Comparison of ENCODE assay signal across 23 mouse cellular contexts in genomic region chr16:84698708-84699107, GRCm38 (mm10). TPM values are rescaled to one million over a fixed set of nuclear protein-coding genes. Genes with fewer than 3 reads are reported as not detected.
DNase-seq lines count a peak whose midpoint lies in the region; ATAC-seq and TF ChIP-seq lines count a peak whose summit lies in the region.
"Had no signal": no experiment of that assay in that cellular context is flagged by ENCODE, and none has a peak within 500 bp of the region (broad histone marks: within the 10 kb centered on the region; RNA-seq: fewer than 3 reads in every experiment).

No protein-coding gene starts in this region.

- H3K4me2 ChIP-seq in forebrain, postnatal 0 days (ENCODE audit: low read depth) = no peak overlapping the region
- no peak overlapping the region for H3K4me2 ChIP-seq in midbrain, embryonic 11.5 days
- no peak overlapping the region for H3K4me2 ChIP-seq in midbrain, postnatal 0 days (ENCODE audit: low read depth, low read length, poor library complexity, severe bottlenecking)
- H3K4me2 ChIP-seq: embryonic facial prominence, embryonic 15.5 days; hindbrain, embryonic 14.5 days; liver, embryonic 13.5 days; midbrain, embryonic 15.5 days had no signal

- H3K4me1 ChIP-seq in forebrain, postnatal 0 days (ENCODE audit: insufficient read depth) = no peaks in the 10 kb centered on the region
- no peaks in the 10 kb centered on the region; the same call in 1 of the 2 replicates for H3K4me1 ChIP-seq in midbrain, embryonic 11.5 days (ENCODE audit: control insufficient read depth, insufficient read depth, low read length)
- H3K4me1 ChIP-seq in midbrain, postnatal 0 days (ENCODE audit: insufficient read depth, low read length) = 0 out of 2 replicates have a peak, but pooled peaks cover 3% of the 10 kb centered on the region
- H3K4me1 ChIP-seq: liver, embryonic 13.5 days had no signal

- H3K79me3 ChIP-seq in C2C12 (ENCODE audit: low read depth) = peaks cover 2% of the 10 kb centered on the region

- no peak overlapping the region for H3K9ac ChIP-seq in forebrain, postnatal 0 days
- no peak overlapping the region for H3K9ac ChIP-seq in midbrain, embryonic 11.5 days (ENCODE audit: low read length)
- H3K9ac ChIP-seq in midbrain, postnatal 0 days (replicated peaks; ENCODE audit: low read length, poor library complexity, severe bottlenecking) = no peak overlapping the region
- H3K9ac ChIP-seq: embryonic facial prominence, embryonic 15.5 days; hindbrain, embryonic 14.5 days; liver, embryonic 13.5 days; midbrain, embryonic 15.5 days had no signal

- H3K79me2 ChIP-seq in C2C12 (ENCODE audit: control insufficient read depth, insufficient read depth) = peaks cover 7% of the 10 kb centered on the region

- WGBS in forebrain, postnatal 0 days = 79% methylated on average over 6 of the region's 6 CpGs
- WGBS in midbrain, embryonic 11.5 days = 73% methylated on average over 6 of the region's 6 CpGs
- 74% methylated on average over 6 of the region's 6 CpGs for WGBS in midbrain, postnatal 0 days

- no peak overlapping the region for H3K27ac ChIP-seq in forebrain, postnatal 0 days (ENCODE audit: low read depth, low read length)
- no peak overlapping the region for H3K27ac ChIP-seq in midbrain, embryonic 11.5 days (ENCODE audit: low read depth, low read length)
- H3K27ac ChIP-seq in midbrain, postnatal 0 days (ENCODE audit: low read depth, low read length) = no peak overlapping the region
- H3K27ac ChIP-seq: embryonic facial prominence, embryonic 15.5 days; hindbrain, embryonic 14.5 days; kidney, postnatal 0 days; left cerebral cortex, adult 2 months; liver, embryonic 13.5 days; midbrain, embryonic 15.5 days had no signal

- CTCF ChIA-PET in Patski (lab: Charles Lee) = no interaction called here

- H3K4me3 ChIP-seq in C2C12 (ENCODE audit: insufficient read depth, poor library complexity, severe bottlenecking) = no peak overlapping the region
- no peak overlapping the region for H3K4me3 ChIP-seq in forebrain, postnatal 0 days (ENCODE audit: low read depth, low read length)
- H3K4me3 ChIP-seq in midbrain, embryonic 11.5 days (ENCODE audit: low read depth, low read length) = no peak overlapping the region
- no peak overlapping the region for H3K4me3 ChIP-seq in midbrain, postnatal 0 days (ENCODE audit: low read depth, low read length)
- H3K4me3 ChIP-seq: embryonic facial prominence, embryonic 15.5 days; left cerebral cortex, adult 2 months; liver, embryonic 13.5 days; megakaryocyte, embryonic 14.5 days; midbrain, embryonic 15.5 days had no signal

- no peaks in the 10 kb centered on the region for H3K9me3 ChIP-seq in forebrain, postnatal 0 days (ENCODE audit: low read length)
- H3K9me3 ChIP-seq in midbrain, embryonic 11.5 days (ENCODE audit: control insufficient read depth, low read length) = no peaks in the 10 kb centered on the region
- no peaks in the 10 kb centered on the region for H3K9me3 ChIP-seq in midbrain, postnatal 0 days (ENCODE audit: low read length)
- H3K9me3 ChIP-seq: embryonic facial prominence, embryonic 15.5 days; liver, embryonic 13.5 days; megakaryocyte, embryonic 14.5 days; midbrain, embryonic 15.5 days had no signal

- DNase-seq in 3T3-L1 (ENCODE audit: low read depth, low spot score) = peak; percentile 84
- no peak for DNase-seq in Patski (ENCODE audit: low read depth, low spot score)
- no peak for DNase-seq in forebrain, postnatal 0 days
- no peak for DNase-seq in midbrain, embryonic 11.5 days (ENCODE audit: low spot score, missing footprints)
- DNase-seq in midbrain, postnatal 0 days (ENCODE audit: low spot score) = no peak
- DNase-seq: cerebellum, adult 2 months; cerebellum, postnatal 36 days; gastrocnemius, postnatal 36 days; heart, postnatal 36 days; kidney, adult 2 months; liver, embryonic 13.5 days; lung, adult 2 months; right cerebral cortex, postnatal 14 days had no signal

- H3K36me3 ChIP-seq in C2C12 (ENCODE audit: control insufficient read depth, insufficient read depth) = no peaks in the 10 kb centered on the region
- H3K36me3 ChIP-seq in forebrain, postnatal 0 days (ENCODE audit: insufficient read depth) = no peaks in the 10 kb centered on the region
- H3K36me3 ChIP-seq in midbrain, embryonic 11.5 days (ENCODE audit: control insufficient read depth, insufficient read depth, low read length) = no peaks in the 10 kb centered on the region
- no peaks in the 10 kb centered on the region for H3K36me3 ChIP-seq in midbrain, postnatal 0 days (ENCODE audit: insufficient read depth, low read length)
- H3K36me3 ChIP-seq: embryonic facial prominence, embryonic 15.5 days; liver, embryonic 13.5 days; midbrain, embryonic 15.5 days had no signal

- TF ChIP-seq CTCF in C2C12 (IDR thresholded peaks at IDR 0.05; ENCODE audit: control insufficient read depth, insufficient read depth, insufficient read length) (no peak), Patski (IDR thresholded peaks at IDR 0.05) (no peak)
- TF ChIP-seq CTCF in forebrain, postnatal 0 days (IDR thresholded peaks at IDR 0.05; ENCODE audit: low read depth) = no peak
- no peak for TF ChIP-seq CTCF in midbrain, postnatal 0 days (IDR thresholded peaks at IDR 0.05)

- no peak overlapping the region for H3ac ChIP-seq in C2C12 (ENCODE audit: control insufficient read depth, insufficient read length, low read depth)

- ATAC-seq in Patski = peak; percentile 8
- ATAC-seq in granulocyte monocyte progenitor cell, adult 5-6 weeks (replicated peaks; ENCODE audit: poor library complexity, severe bottlenecking) = peak; percentile 55
- ATAC-seq in forebrain, postnatal 0 days = no peak
- ATAC-seq in midbrain, embryonic 11.5 days (ENCODE audit: low FRiP score) = no peak
- ATAC-seq in midbrain, postnatal 0 days (ENCODE audit: low FRiP score) = no peak
- ATAC-seq: forebrain, embryonic 16.5 days; inflammation-experienced regulatory T-cells, adult 6 months; midbrain, embryonic 15.5 days had no signal

- H3K27me3 ChIP-seq in C2C12 (ENCODE audit: control insufficient read depth, insufficient read depth, insufficient read length) (no peaks in the 10 kb centered on the region), Patski (no peaks in the 10 kb centered on the region)
- peaks cover 11% of the 10 kb centered on the region; the same call in 1 of the 2 replicates for H3K27me3 ChIP-seq in forebrain, postnatal 0 days (ENCODE audit: insufficient read depth, low read length)
- H3K27me3 ChIP-seq in midbrain, embryonic 11.5 days (ENCODE audit: control insufficient read depth, insufficient read depth, low read length) = peaks cover 3% of the 10 kb centered on the region; the same call in 1 of the 2 replicates
- peaks cover 12% of the 10 kb centered on the region for H3K27me3 ChIP-seq in midbrain, postnatal 0 days (ENCODE audit: insufficient read depth, low read length)
- H3K27me3 ChIP-seq: embryonic facial prominence, embryonic 15.5 days had no signal

- in situ Hi-C loops in Patski (cut with MboI; ENCODE audit: low pct_unique_long_range_greater_than_20kb) = no loop called here

- POLR2A ChIA-PET in Patski (lab: Charles Lee) = no interaction called here

TF ChIP-seq in C2C12, 6 proteins besides CTCF, POLR2A, EP300 and RAD21:
- TF ChIP-seq MAX (IDR thresholded peaks at IDR 0.05) (no peak), FOSL1 (IDR thresholded peaks at IDR 0.05; ENCODE audit: insufficient read depth, low read length, poor library complexity, severe bottlenecking) (peak; percentile 86)

RNA-seq across cellular contexts. Expression of gene Mrpl39, which starts 36.8 kb away (rescaled TPM):
- polyA plus RNA-seq in C2C12 (2012; fragmentation: generic; extraction: Trizol) (44.7 TPM), Patski (2021) (43.8 TPM)
- total RNA-seq in granulocyte monocyte progenitor cell, adult 5-6 weeks (2014; fragmentation: Nextera tagmentation) = 19.1 and 30.1 TPM in 2 replicates
- 56.0 and 63.8 TPM in 2 replicates for total RNA-seq in granulocyte monocyte progenitor cell, adult 5-6 weeks (2017)
- total RNA-seq in forebrain, postnatal 0 days (2014; rRNA removed) = 37.8 and 74.6 TPM in 2 replicates
- polyA plus RNA-seq in forebrain, postnatal 0 days (2015; fragmentation: Nextera tagmentation; extraction: Ambion mirVana) = 34.5 and 35.4 TPM in 2 replicates
- polyA plus RNA-seq in midbrain, embryonic 11.5 days (2014; fragmentation: Nextera tagmentation; extraction: Ambion mirVana) = 60.2 and 60.4 TPM in 2 replicates
- 25.7 and 43.2 TPM in 2 replicates for total RNA-seq in midbrain, postnatal 0 days (2014; rRNA removed)
- polyA plus RNA-seq in midbrain, postnatal 0 days (2015; fragmentation: Nextera tagmentation; extraction: Ambion mirVana) = 33.8 and 34.3 TPM in 2 replicates

Comparison
In these comparisons a context has a peak if more than half of its experiments do, and no peak if none do; other contexts are left out.
1. ATAC-seq: peak in Patski (single experiment) and granulocyte monocyte progenitor cell, adult 5-6 weeks (single experiment); none in forebrain, postnatal 0 days (single experiment), midbrain, embryonic 11.5 days (single experiment) and midbrain, postnatal 0 days (single experiment).